Mouse (Mus musculus) cerebellum, postnatal 25 days (tissue): Measurements from ENCODE around the gene Tekt2.

Experiments used
- DNase-seq, 2 experiments: peaks; one replicate each; pipeline ENCODE4 v3.0.0; 2021; ENCODE audit warnings: mixed read lengths in 2 of 2

Gene Tekt2

GRCm38 (mm10) chr4:126306058-126306457 lies 19.4 kb downstream of the Tekt2 start:
- DNase-seq: no peak

GRCm38 (mm10) chr4:126305428-126305827 lies 20.1 kb downstream of the Tekt2 start:
- DNase-seq: no peak

- DNase-seq: peak in 1 of 2 experiments; percentile 25
These were observed 21.6 kb downstream of the Tekt2 start for GRCm38 (mm10) chr4:126303877-126304276.

GRCm38 (mm10) chr4:126301584-126302309 lies 23.7 kb downstream of the Tekt2 start:
- peak; percentile 54 to 63 for DNase-seq

GRCm38 (mm10) chr4:126300916-126301583 lies 24.4 kb downstream of the Tekt2 start:
- DNase-seq: peak in 1 of 2 experiments; percentile 27

GRCm38 (mm10) chr4:126296617-126297101 lies 28.8 kb downstream of the Tekt2 start:
- DNase-seq: peak; percentile 81 to 85

- DNase-seq: no peak
These were observed 29.6 kb downstream of the Tekt2 start for GRCm38 (mm10) chr4:126295937-126296336.

- no peak for DNase-seq
These were observed 30.3 kb downstream of the Tekt2 start for GRCm38 (mm10) chr4:126295152-126295551.

- no peak for DNase-seq
These were observed 34.3 kb downstream of the Tekt2 start for GRCm38 (mm10) chr4:126291196-126291595.

- DNase-seq: no peak
These were observed 35.2 kb downstream of the Tekt2 start for GRCm38 (mm10) chr4:126290314-126290713.

GRCm38 (mm10) chr4:126288085-126288666 lies 37.3 kb downstream of the Tekt2 start:
- no peak for DNase-seq

GRCm38 (mm10) chr4:126287302-126287995 lies 38.0 kb downstream of the Tekt2 start:
- no peak for DNase-seq

GRCm38 (mm10) chr4:126286492-126286891 lies 39.0 kb downstream of the Tekt2 start, which contains the start of gene Col8a2:
TSS of gene Col8a2 (plus strand) at chr4:126286793.
- DNase-seq: no peak

GRCm38 (mm10) chr4:126283582-126283981 lies 41.9 kb downstream of the Tekt2 start:
- DNase-seq: no peak

- no peak for DNase-seq
These were observed 43.8 kb downstream of the Tekt2 start for GRCm38 (mm10) chr4:126281706-126282105.

- DNase-seq: no peak
These were observed 46.5 kb downstream of the Tekt2 start for GRCm38 (mm10) chr4:126278961-126279360.

GRCm38 (mm10) chr4:126278565-126278915 lies 46.9 kb downstream of the Tekt2 start:
- DNase-seq: no peak

GRCm38 (mm10) chr4:126277906-126278564 lies 47.5 kb downstream of the Tekt2 start:
- peak; percentile 75 to 81 for DNase-seq

GRCm38 (mm10) chr4:126275681-126276131 lies 49.8 kb downstream of the Tekt2 start:
- DNase-seq: peak; percentile 81 to 85

- peak; percentile 58 to 65 for DNase-seq
These were observed 50.4 kb downstream of the Tekt2 start for GRCm38 (mm10) chr4:126275081-126275480.

GRCm38 (mm10) chr4:126273753-126274152 lies 51.7 kb downstream of the Tekt2 start:
- peak; percentile 90 to 91 for DNase-seq
